Mouse (Mus musculus) liver, postnatal 0 days (tissue): ENCODE results near the gene Trir. TPM values are rescaled to one million over a fixed set of nuclear protein-coding genes. Genes with fewer than 3 reads are reported as not detected.

ENCODE experiments used
- ATAC-seq: fragments of 200-750 bp; cut with Nextera tagmentation; 2 replicates; pipeline ENCODE4 v1.8.0; 2017; ENCODE audit warnings: mild to moderate bottlenecking, moderate library complexity
- DNase-seq: peaks from one replicate; pipeline ENCODE4 v3.0.0-alpha.2; 2016
- H3K27ac ChIP-seq: fragments of 300-500 bp; sonication (generic); 2 replicates; pipeline ENCODE4 v1.5.1; 2014; ENCODE audit warnings: antibody characterized with exemption, moderate library complexity, mild to moderate bottlenecking, low read depth
- H3K27me3 ChIP-seq: fragments of 300-500 bp; sonication (generic); 2 replicates; pipeline ENCODE4 v1.6.1; 2014; ENCODE audit warnings: low read length, control low read depth, mixed read lengths; ENCODE audit not compliant: insufficient read depth
- H3K36me3 ChIP-seq: fragments of 300-500 bp; sonication (generic); replicated peaks from 2 replicates; pipeline ENCODE4 v1.6.1; 2014; ENCODE audit warnings: mild to moderate bottlenecking, control low read depth, low read length, moderate library complexity, mixed read lengths; ENCODE audit not compliant: insufficient read depth
- H3K4me1 ChIP-seq: fragments of 300-500 bp; sonication (generic); 2 replicates; pipeline ENCODE4 v1.6.1; 2014; ENCODE audit warnings: antibody characterized with exemption, mild to moderate bottlenecking, control low read depth; ENCODE audit not compliant: insufficient read depth
- H3K4me2 ChIP-seq: fragments of 300-500 bp; sonication (generic); 2 replicates; pipeline ENCODE4 v1.6.1; 2014; ENCODE audit warnings: low read depth, mild to moderate bottlenecking, low read length, moderate library complexity, mixed read lengths
- H3K4me3 ChIP-seq: fragments of 300-500 bp; sonication (generic); 2 replicates; pipeline ENCODE4 v1.5.1; 2014; ENCODE audit warnings: low read depth, low read length
- H3K9ac ChIP-seq: fragments of 300-500 bp; sonication (generic); replicated peaks from 2 replicates; pipeline ENCODE4 v1.6.1; 2014; ENCODE audit warnings: mild to moderate bottlenecking, moderate library complexity
- H3K9me3 ChIP-seq: fragments of 300-500 bp; sonication (generic); 2 replicates; pipeline ENCODE4 v1.6.1; 2016; ENCODE audit warnings: mild to moderate bottlenecking, control low read depth, low read length, mixed read lengths
- CTCF ChIP-seq: sonication (generic); IDR thresholded peaks from 2 replicates; pipeline ENCODE4 v1.5.1; 2016; ENCODE audit warnings: antibody characterized with exemption, low read depth
- EP300 ChIP-seq: IDR thresholded peaks from 2 replicates; pipeline ENCODE4 v1.6.1; 2016; ENCODE audit warnings: antibody characterized with exemption, low read depth, mild to moderate bottlenecking
- WGBS: fragments of 180-500 bp; shearing (Covaris S2); extraction: QIAGEN DNeasy Blood & Tissue Kit; methylation state at CpG from one replicate; pipeline ENCODE4 v1.1.7; 2014; ENCODE audit not compliant: insufficient replicate concordance; 5-methylcytosine and 5-hydroxymethylcytosine counted together
- polyA plus RNA-seq: library from polyadenylated mRNA; unstranded; fragments of >200 nt; fragmentation: Nextera tagmentation; extraction: Ambion mirVana; gene quantifications from 2 replicates; pipeline ENCODE4 v1.2.1, GENCODE M21; 2015

Gene Trir
- polyA plus RNA-seq, 1 experiment from 2014 or later: 63.0 TPM

GRCm38 (mm10) chr8:85021514-85022055, 5.0 kb upstream of the Trir start:
- ATAC-seq: no peak
- TF ChIP-seq EP300 (no peak), CTCF (0 out of 2 replicates have a peak, but pooled peaks have one; percentile 15)
- H3K4me3 ChIP-seq: no peak overlapping the region
- DNase-seq: no peak
- H3K27ac ChIP-seq: no peak overlapping the region
- H3K9ac ChIP-seq: no peak overlapping the region
- H3K4me2 ChIP-seq: no peak overlapping the region
- no peaks in the 10 kb centered on the region for H3K9me3 ChIP-seq
- no peaks in the 10 kb centered on the region for H3K27me3 ChIP-seq
- WGBS: 87% methylated on average over 3 of the region's 3 CpGs
- peaks cover 33% of the 10 kb centered on the region for H3K36me3 ChIP-seq
- H3K4me1 ChIP-seq: peaks cover 18% of the 10 kb centered on the region

- no peak for ATAC-seq
- H3K9ac ChIP-seq: no peak overlapping the region
Measured at GRCm38 (mm10) chr8:85023846-85024245, 2.8 kb upstream of the Trir start.

GRCm38 (mm10) chr8:85025098-85025932, 1.3 kb upstream of the Trir start, which contains the start of gene Asna1:
Asna1 (minus strand) TSS chr8:85025281.
- peaks cover 33% of the 10 kb centered on the region for H3K4me1 ChIP-seq
- WGBS: 2% methylated on average over 30 of the region's 30 CpGs
- TF ChIP-seq EP300: peak; percentile 80
- TF ChIP-seq CTCF: no peak
- ATAC-seq (peak; percentile 87), DNase-seq (peak; percentile 88)
- H3K9ac ChIP-seq: peak within 1 kb of the TSS; percentile 76
- no peaks in the 10 kb centered on the region for H3K27me3 ChIP-seq
- peaks cover 31% of the 10 kb centered on the region for H3K36me3 ChIP-seq
- peak within 1 kb of the TSS; percentile 95 for H3K4me3 ChIP-seq
- H3K9me3 ChIP-seq: no peaks in the 10 kb centered on the region
- peak within 1 kb of the TSS; percentile 91 for H3K4me2 ChIP-seq
- H3K27ac ChIP-seq: peak within 1 kb of the TSS; percentile 94

More at GRCm38 (mm10) chr8:85023846-85024245, 2.8 kb upstream of the Trir start:
- WGBS: 96% methylated on average over 3 of the region's 3 CpGs
- Histone ChIP-seq H3K27ac (no peak overlapping the region), H3K9me3 (no peaks in the 10 kb centered on the region), H3K4me3 (no peak overlapping the region), H3K4me2 (peak overlapping the region; percentile 91; the same call in 1 of the 2 replicates), H3K27me3 (no peaks in the 10 kb centered on the region), H3K4me1 (peaks cover 28% of the 10 kb centered on the region), H3K36me3 (peaks cover 23% of the 10 kb centered on the region)
- DNase-seq: no peak
- TF ChIP-seq CTCF (no peak), EP300 (no peak)

GRCm38 (mm10) chr8:85027516-85027855, 863 bp downstream of the Trir start:
- Histone ChIP-seq H3K9ac (peak overlapping the region; percentile 98), H3K27ac (peak overlapping the region; percentile 94), H3K9me3 (no peaks in the 10 kb centered on the region), H3K27me3 (no peaks in the 10 kb centered on the region), H3K4me2 (peak overlapping the region; percentile 91), H3K4me3 (peak overlapping the region; percentile 95), H3K4me1 (peaks cover 33% of the 10 kb centered on the region), H3K36me3 (peaks cover 38% of the 10 kb centered on the region)
- no peak for TF ChIP-seq CTCF
- no peak for TF ChIP-seq EP300
- ATAC-seq (no peak), DNase-seq (peak; percentile 45)
- under 1% methylated on average over 13 of the region's 13 CpGs for WGBS

GRCm38 (mm10) chr8:85027922-85028321, 1.3 kb downstream of the Trir start:
- no peak for TF ChIP-seq CTCF
- TF ChIP-seq EP300: no peak
- no peaks in the 10 kb centered on the region for H3K9me3 ChIP-seq
- H3K9ac ChIP-seq: peak overlapping the region; percentile 98
- WGBS: 17% methylated on average over 2 of the region's 2 CpGs
- ATAC-seq: no peak
- peak overlapping the region; percentile 94; the same call in 1 of the 2 replicates for H3K27ac ChIP-seq
- peak overlapping the region; percentile 95 for H3K4me3 ChIP-seq
- H3K27me3 ChIP-seq: no peaks in the 10 kb centered on the region
- H3K4me2 ChIP-seq: peak overlapping the region; percentile 91
- H3K4me1 ChIP-seq: peaks cover 33% of the 10 kb centered on the region
- peaks cover 42% of the 10 kb centered on the region for H3K36me3 ChIP-seq
- no peak for DNase-seq

GRCm38 (mm10) chr8:85029271-85029670, 2.6 kb downstream of the Trir start:
- Histone ChIP-seq H3K4me2 (peak overlapping the region; percentile 91; the same call in 1 of the 2 replicates), H3K27ac (no peak overlapping the region), H3K4me1 (peaks cover 39% of the 10 kb centered on the region), H3K36me3 (peaks cover 38% of the 10 kb centered on the region), H3K9me3 (no peaks in the 10 kb centered on the region), H3K27me3 (no peaks in the 10 kb centered on the region), H3K9ac (peak overlapping the region; percentile 98; the same call in 1 of the 2 replicates), H3K4me3 (peak overlapping the region; percentile 95; the same call in 1 of the 2 replicates)
- no peak for ATAC-seq
- 88% methylated on average over 14 of the region's 14 CpGs for WGBS
- peak; percentile 14 for DNase-seq
- TF ChIP-seq CTCF (no peak), EP300 (no peak)
